Mouse (Mus musculus): ENCODE data around the gene Abcd3.
A peak's percentile ranks its signal among the peaks of the same experiment; 100 is the strongest.
"Not testable (repeated sequence)": the region's sequence is repeated elsewhere in the genome, so short reads cannot be mapped to it uniquely, and the experiment has no call there.

Gene Abcd3

GRCm38 (mm10) chr3:121818736-121819396, 3.8 kb upstream of the Abcd3 start:
- no peak for DNase-seq (ENCODE audit: low read depth, low spot score)

DNA sequence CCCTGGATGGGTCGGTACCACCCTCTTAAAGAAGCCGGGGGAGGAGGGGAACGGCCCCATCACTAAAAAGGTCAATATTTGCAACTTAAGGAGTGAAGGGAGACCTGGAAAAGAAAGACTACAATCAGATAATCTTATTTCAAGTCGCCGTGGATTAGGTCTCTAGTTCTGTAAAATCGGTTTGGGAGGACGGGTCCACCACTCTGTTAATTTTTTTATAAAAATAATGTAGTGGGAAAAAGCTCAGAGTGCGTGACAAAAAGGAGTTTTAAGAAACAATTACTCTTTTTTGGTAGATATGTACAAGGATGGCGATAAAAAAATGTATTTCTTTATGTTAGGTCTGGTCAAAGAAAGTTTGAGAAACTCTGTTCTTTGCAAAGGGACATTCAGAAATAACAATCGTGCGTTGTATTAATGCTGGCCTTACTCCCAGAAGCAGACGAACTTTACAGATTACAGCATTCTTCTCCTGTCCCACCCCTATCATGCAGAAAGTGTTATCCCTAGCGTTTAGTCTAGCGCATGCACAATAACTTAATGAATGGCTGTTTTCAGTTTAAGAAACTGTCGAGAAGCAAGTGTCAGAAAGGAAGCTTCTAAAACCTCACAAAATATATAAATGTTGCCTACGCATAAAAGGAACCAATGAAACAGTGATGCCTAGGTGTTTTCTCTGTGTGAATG, 590 bp upstream of the Abcd3 start:
- DNase-seq (ENCODE audit: low read depth, low spot score): no peak

DNA sequence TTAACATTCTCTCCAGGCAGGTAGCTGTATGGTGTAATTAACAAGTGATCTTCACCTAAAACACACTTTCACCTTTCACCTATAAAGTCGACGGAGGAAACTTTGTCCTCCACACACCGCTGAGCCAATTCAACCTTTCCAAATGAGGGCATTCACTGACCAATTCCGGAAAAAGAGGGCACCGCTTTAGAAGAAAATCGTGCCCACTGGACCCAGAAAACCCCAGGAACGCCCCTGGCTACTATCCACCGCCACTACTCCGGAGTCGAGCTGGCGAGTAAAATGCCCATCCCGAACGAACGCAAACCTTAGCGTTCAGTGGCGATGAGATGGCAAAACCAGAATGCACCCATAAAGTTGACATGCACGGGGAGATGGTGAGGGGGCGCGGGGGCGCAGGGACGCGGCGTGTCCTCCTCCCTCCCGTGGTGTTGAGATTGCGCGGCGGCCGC, 663 bp downstream of the Abcd3 start:
- no peak for DNase-seq (ENCODE audit: low read depth, low spot score)

GRCm38 (mm10) chr3:121813834-121814233, 1.3 kb downstream of the Abcd3 start:
- no peak for DNase-seq (ENCODE audit: low read depth, low spot score)

DNA sequence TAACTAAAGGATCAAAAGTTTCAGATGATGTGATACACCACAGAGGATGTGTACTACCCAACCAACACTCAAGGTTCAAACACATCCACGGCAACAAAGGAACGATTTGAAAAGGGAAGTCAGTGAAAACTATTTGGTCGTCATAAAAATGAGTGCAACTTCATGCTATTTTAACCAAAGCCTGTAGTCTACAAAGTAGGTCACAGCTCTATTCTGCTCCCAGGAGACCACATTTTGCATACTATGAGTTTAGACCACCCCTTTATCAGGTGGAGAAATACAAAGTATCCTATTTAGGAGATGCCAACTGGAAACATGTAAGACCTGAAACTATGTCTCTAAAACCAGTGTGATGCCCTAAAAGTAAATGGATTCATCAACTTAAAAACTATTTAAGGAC, 6.9 kb downstream of the Abcd3 start:
- DNase-seq (ENCODE audit: low read depth, low spot score): no peak

GRCm38 (mm10) chr3:121794214-121794613, 20.9 kb downstream of the Abcd3 start:
- peak; percentile 90 for DNase-seq (ENCODE audit: low read depth, low spot score)

DNA sequence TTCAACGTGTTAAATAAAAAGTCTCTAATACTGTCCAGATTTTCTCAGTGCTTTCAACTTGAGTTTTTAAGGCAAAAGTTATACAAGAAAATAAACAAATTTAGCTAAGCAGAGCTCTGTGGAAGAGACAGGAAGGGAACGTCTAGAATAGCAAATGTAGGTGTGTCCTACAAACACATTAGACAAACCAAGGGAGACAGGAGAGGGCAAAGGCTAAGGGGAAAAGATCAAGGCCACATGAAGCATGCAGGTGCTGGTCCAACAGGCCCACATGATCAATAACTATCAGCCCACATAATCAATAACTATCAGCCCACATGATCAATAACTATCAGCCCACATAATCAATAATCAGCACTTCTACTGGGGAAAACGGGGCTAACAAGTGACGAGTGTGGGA, 22.9 kb downstream of the Abcd3 start:
- no peak for DNase-seq (ENCODE audit: low read depth, low spot score)

- no peak for DNase-seq (ENCODE audit: low read depth, low spot score)
These were observed 24.7 kb downstream of the Abcd3 start for GRCm38 (mm10) chr3:121790442-121790841.

DNA sequence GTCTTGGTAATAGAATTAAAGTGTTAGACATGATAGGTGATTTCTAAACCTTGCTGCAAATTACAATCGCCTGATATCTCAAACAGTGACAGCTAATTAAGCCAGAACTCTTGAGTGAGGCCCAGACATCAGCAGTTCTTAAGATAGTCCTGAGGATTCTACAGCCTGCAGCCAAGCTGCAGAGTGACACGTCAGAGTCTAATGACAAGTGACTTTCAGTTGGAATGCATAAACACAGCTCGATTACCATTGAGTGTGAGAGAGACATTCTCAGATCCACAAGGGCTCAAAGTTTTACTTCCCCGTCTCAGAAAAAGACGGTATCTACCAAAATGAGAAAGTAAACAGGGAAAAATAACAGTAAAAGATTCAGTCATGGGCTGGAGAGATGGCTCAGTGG, 25.3 kb downstream of the Abcd3 start:
- no peak for DNase-seq (ENCODE audit: low read depth, low spot score)

DNA sequence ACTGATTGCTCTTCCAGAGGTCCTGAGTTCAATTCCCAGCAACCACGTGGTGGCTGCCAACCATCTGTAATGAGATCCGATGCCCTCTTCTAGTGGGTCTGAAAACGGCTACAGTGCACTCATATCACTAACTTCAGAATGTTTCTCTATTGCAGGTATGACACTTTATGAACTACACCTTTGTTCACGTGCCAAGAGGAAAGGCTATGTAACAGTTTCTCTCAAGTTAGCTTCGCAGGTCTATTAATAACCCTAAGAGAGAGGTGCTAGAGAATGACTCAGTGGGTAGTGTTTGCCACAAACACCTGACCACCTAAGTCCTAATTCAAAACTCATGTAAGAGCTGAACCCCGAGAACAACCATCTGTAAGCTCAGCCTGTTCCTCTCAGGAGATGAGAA, 32.1 kb downstream of the Abcd3 start:
- no peak for DNase-seq (ENCODE audit: low read depth, low spot score)

DNA sequence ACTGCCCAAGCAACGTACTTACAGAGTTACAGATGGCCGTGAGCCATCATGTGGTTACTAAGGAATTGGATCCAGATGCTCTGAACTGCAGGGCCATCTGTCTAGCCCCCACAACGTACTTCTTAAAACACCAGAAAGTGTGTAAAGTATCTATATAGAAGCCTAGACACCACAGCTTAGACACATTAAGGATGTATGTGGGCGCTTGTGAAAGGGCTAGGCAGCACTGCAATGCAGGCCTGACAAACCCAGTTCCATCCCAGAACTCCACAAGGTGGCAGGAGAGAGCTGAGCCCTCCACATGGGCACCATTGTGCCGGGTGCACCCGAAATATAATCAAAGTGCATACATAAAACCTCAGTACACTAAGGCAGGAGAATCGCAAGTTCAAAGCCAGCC, 37.2 kb downstream of the Abcd3 start:
- peak; percentile 72 for DNase-seq (ENCODE audit: low read depth, low spot score)

GRCm38 (mm10) chr3:121773336-121773735, 41.8 kb downstream of the Abcd3 start:
- not testable (repeated sequence) for DNase-seq (ENCODE audit: low read depth, low spot score)

DNA sequence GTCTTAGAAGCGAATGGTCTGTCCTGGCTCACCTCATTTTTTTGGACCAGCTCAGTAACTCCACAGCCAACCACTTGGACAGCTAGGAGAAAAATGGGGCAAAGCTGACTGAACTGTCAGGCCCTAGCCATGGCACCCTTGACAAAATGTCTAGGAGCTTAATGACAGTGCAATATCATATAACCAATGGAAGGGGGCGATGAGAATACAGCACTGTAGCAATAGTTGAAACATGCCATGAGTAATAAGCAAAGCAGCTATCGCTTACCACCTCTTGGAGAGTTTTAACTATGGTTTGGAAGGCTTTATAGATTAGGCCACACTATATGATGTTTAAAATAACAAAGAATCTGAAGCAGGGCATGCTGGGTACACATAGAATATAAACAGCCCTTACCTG, 46.3 kb downstream of the Abcd3 start:
- peak; percentile 39 for DNase-seq (ENCODE audit: low read depth, low spot score)

DNA sequence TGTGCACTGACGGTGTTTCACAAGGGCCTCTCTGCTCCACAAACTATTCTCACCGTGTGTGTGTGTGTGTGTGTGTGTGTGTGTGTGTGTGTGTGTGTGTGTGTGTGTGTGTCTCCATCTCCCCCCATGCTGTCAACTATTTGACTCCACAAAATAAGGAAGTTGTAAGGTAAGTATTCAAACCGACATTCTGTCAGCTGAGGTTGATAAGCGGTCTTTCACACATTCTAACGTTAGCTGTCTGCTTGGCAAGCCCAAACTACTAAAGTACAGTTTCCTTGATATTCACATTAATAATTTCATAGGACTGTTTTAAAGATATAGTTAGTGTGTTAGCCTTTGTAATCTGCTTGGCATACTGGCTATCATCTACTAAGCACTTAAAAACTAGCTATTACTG, 48.3 kb downstream of the Abcd3 start:
- DNase-seq (ENCODE audit: low read depth, low spot score): no peak

- DNase-seq (ENCODE audit: low read depth, low spot score): no peak
These were observed 49.1 kb downstream of the Abcd3 start for GRCm38 (mm10) chr3:121766048-121766447.

DNA sequence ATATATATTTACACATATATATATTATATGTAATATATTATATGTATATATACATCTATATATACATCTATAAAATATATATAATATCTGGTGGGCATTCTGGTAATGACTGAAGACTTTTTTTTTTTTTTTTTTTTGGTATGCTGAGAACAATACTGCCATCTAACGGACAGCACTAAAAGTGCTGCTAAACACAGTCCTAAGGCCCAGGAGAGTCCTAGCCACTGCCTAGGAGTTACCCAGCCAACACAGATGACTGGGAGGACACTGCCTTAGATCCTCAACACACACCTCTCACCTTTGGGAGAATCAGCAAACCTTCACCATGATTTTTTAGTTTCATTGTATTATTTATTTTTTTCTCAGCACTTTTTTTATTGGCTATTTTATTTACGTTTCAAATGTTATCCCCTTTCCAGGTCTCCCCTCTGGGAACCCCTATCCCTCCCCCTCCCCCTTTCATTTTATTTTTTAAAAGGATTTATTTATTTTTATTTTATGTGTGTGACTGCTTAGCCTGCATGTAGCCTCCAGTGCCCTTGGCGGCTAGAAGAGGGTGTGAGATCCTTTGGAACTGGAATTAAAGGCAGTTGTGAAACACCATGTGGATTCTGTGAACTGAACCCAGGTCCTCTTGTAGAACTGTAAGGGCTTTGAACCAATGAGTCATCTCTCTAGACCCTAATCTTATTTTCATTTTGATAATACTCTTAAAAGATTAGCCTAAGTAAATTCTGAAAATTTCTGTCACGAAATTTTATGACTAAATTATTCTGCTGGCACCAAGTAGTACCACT, 52.8 kb downstream of the Abcd3 start:
- DNase-seq (ENCODE audit: low read depth, low spot score): peak; percentile 60

GRCm38 (mm10) chr3:121758373-121758772, 56.7 kb downstream of the Abcd3 start:
- DNase-seq (ENCODE audit: low read depth, low spot score): no peak

- no peak for DNase-seq (ENCODE audit: low read depth, low spot score)
These were observed 60.0 kb downstream of the Abcd3 start for GRCm38 (mm10) chr3:121755152-121755551.

DNA sequence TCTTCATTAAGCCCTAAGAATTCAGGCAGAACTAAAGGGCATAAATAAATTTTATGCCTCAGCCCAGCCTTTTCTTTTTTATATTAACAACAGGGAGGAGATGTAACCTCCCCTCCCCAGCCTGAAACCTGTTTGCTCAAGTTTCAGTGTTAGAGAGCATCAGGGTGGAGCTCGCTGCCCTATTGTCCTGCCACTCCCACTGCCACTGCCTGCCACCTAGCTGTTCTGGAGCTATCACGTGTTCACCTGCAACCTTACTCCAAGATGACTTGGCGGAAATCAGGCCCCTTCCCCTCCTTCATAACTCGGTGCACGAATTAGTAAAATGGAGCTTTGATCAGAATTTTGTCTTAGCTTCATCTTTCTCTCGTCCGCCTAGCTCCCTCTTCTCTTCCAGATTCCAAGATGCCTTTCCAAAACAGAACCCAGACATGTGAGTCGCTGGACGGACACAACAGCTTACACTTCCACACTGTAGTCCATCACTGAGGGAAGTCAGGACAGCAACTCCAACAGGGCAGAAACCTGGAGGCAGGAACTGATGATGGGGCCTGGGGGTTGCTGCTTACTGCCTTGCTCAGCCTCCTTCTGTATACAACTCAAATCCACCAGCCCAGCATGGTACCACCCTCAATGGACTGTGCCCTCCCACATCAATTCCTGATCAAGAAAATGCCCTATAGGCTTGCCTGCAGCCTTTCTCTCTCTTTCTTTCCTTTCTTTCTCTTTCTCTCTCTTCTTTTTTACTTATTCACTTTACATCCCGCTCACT, 60.6 kb downstream of the Abcd3 start:
- DNase-seq (ENCODE audit: low read depth, low spot score): not testable (repeated sequence)

- peak; percentile 68 for DNase-seq (ENCODE audit: low read depth, low spot score)
These were observed 73.8 kb downstream of the Abcd3 start for GRCm38 (mm10) chr3:121741186-121741848.

Data from ZHBTc4 (cell line).